Mouse (Mus musculus): Measurements from ENCODE around the gene Syf2. TPM values are rescaled to one million over a fixed set of nuclear protein-coding genes. Genes with fewer than 3 reads are reported as not detected.

Gene Syf2
- polyA plus RNA-seq, 1 experiment from 2014 or later = 74.0 TPM

DNA sequence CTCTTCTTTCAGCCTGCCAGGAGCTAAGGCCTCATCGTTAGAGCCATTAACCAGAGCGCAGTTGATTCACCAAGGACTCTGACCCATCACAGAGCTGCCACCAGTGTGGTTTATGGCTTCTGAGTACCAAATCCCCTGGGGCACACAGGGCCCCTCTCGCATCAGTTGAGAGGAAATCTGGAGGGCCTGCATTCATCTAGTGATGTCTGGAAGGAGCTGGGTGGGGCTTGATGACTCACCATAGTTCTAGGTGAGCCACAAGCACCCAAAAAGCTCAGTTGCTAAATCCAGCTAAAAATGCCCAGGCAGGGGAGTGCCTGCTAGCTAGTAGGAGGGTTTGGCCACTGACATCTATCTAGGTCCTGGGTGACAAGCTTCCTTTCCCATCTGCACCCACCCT is 25.1 kb downstream of the Syf2 start:
- 79% methylated on average over 3 of the region's 3 CpGs for WGBS
- no peaks in the 10 kb centered on the region for H3K9me3 ChIP-seq
- no peak for ATAC-seq
- no peak overlapping the region for H3K27ac ChIP-seq
- no peak overlapping the region for H3K9ac ChIP-seq (replicated peaks)
- no peak overlapping the region for H3K4me2 ChIP-seq (replicated peaks)
- H3K4me3 ChIP-seq (replicated peaks) = no peak overlapping the region
- peaks cover 11% of the 10 kb centered on the region for H3K4me1 ChIP-seq (replicated peaks)
- H3K27me3 ChIP-seq = peaks cover 4% of the 10 kb centered on the region
- no peaks in the 10 kb centered on the region for H3K36me3 ChIP-seq

DNA sequence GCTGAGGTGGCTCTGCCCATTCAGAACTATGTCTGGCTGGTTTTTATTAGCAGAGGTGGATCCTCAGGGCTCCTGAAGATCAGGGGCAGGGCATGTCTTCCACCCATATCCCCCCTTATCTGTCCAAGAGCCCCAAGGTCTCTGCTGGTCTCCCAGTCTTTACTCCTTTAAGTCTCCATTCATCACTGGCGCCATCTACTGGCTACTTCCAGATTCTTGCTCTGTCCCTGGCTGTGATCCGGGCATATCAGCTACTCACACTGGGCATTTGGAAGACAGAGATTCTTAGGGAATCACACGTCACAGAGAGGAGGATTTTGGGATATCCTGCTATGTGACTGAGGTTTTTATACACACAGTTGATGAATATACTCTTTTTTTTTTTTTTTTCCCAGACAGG is 25.6 kb downstream of the Syf2 start:
- Histone ChIP-seq H3K9me3 (no peaks in the 10 kb centered on the region), H3K4me1 (replicated peaks) (peaks cover 11% of the 10 kb centered on the region), H3K4me2 (replicated peaks) (no peak overlapping the region), H3K27ac (no peak overlapping the region), H3K4me3 (replicated peaks) (no peak overlapping the region), H3K9ac (replicated peaks) (no peak overlapping the region), H3K27me3 (peaks cover 4% of the 10 kb centered on the region), H3K36me3 (no peaks in the 10 kb centered on the region)
- 14% methylated on average over 3 of the region's 3 CpGs for WGBS
- no peak for ATAC-seq

DNA sequence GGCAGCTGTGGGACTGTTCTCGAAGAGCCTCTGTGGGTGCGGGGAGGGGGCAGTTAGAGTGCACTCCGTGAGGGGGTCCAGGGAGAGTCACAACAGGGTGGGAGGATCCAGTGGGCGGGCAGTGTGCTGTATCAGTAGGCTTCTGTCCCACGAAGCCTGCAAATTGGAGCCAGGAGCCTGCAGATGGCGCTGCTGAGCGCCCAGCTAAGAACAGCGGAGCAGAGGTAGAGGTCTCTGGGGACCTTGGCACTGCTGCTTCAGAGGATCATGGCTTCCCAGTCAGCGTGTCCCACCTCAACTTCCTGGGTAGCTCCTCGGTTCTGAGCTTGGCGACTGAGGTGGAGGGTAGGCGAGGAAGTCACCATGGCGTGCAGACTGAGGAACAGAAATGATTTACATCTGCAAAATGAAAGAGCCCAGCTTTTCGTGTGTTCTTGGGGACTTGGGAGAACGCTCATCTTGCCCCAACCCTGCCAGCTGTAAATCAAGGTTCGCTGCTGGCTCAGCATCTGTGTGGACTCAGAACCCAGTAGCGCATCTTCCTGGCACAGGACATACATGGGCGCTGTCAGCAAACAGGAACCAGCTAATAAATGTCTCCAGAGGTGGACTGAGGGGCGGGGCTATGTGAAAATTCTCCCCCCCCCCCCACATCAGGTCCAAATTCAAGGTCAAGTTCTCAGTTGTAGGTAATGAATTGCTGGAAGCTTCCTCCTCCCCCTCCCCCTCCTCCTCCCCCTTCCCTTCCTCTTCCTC is 32.5 kb downstream of the Syf2 start:
- Histone ChIP-seq H3K9me3 (no peaks in the 10 kb centered on the region), H3K9ac (replicated peaks) (no peak overlapping the region), H3K4me3 (replicated peaks) (no peak overlapping the region), H3K36me3 (no peaks in the 10 kb centered on the region), H3K27me3 (no peaks in the 10 kb centered on the region; the same call in 1 of the 2 replicates), H3K4me2 (replicated peaks) (peak overlapping the region; percentile 5; the same call in 1 of the 2 replicates), H3K27ac (no peak overlapping the region), H3K4me1 (replicated peaks) (no peaks in the 10 kb centered on the region)
- 29% methylated on average over 19 of the region's 19 CpGs for WGBS
- no peak for ATAC-seq

- Histone ChIP-seq H3K36me3 (no peaks in the 10 kb centered on the region), H3K4me3 (replicated peaks) (no peak overlapping the region), H3K9me3 (no peaks in the 10 kb centered on the region), H3K27me3 (peaks cover 3% of the 10 kb centered on the region; the same call in 1 of the 2 replicates), H3K9ac (replicated peaks) (no peak overlapping the region), H3K4me2 (replicated peaks) (no peak overlapping the region), H3K27ac (no peak overlapping the region), H3K4me1 (replicated peaks) (no peaks in the 10 kb centered on the region)
- WGBS = 86% methylated on average over 20 of the region's 20 CpGs
- ATAC-seq = no peak
Measured at GRCm38 (mm10) chr4:134967887-134968604, 37.3 kb downstream of the Syf2 start.

GRCm38 (mm10) chr4:134968605-134968976 is 37.9 kb downstream of the Syf2 start:
- H3K36me3 ChIP-seq = no peaks in the 10 kb centered on the region
- H3K9me3 ChIP-seq = no peaks in the 10 kb centered on the region
- H3K9ac ChIP-seq (replicated peaks) = no peak overlapping the region
- ATAC-seq = no peak
- peaks cover 3% of the 10 kb centered on the region; the same call in 1 of the 2 replicates for H3K27me3 ChIP-seq
- H3K27ac ChIP-seq = no peak overlapping the region
- no peak overlapping the region for H3K4me3 ChIP-seq (replicated peaks)
- H3K4me2 ChIP-seq (replicated peaks) = no peak overlapping the region
- no peaks in the 10 kb centered on the region for H3K4me1 ChIP-seq (replicated peaks)
- 85% methylated on average over 18 of the region's 18 CpGs for WGBS

DNA sequence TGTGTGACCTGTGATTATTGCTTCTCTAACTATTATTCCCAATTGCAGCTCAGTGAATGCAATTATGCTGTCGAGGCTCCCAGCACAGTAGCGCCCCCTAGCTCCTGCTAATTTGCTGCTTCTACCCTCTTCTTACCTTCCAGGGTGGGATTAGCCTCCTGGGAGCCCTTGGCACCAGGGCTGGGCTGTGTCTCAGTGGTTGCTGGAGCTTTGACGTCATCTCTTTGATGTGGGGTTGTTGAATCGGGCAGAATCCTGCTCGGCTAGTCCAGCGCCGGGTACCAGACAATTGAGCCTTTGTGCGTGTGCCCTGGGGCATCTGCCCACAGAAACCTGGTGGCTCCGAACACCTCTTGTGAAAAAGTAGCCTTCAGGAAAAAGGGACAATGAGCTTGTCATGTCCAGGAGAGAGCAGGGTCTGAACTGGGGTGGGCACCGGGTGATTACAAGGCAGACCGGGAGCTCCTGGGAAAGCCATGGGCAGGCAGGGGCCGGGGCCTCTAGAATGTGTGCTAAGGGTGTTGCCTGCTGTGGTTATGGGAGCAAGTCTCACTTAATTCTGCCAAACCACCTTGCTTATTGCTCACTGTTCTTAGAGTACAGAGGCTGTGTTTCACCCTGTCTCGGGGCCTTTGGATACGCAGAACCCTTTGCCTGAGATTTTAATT is 44.7 kb downstream of the Syf2 start:
- no peak overlapping the region for H3K9ac ChIP-seq (replicated peaks)
- 24% methylated on average over 14 of the region's 14 CpGs for WGBS
- H3K27me3 ChIP-seq = peaks cover 3% of the 10 kb centered on the region; the same call in 1 of the 2 replicates
- peak overlapping the region; percentile 25; the same call in 1 of the 2 replicates for H3K4me2 ChIP-seq (replicated peaks)
- ATAC-seq = 0 out of 2 replicates have a peak, but pooled peaks have one; percentile 56
- no peak overlapping the region for H3K4me3 ChIP-seq (replicated peaks)
- H3K9me3 ChIP-seq = no peaks in the 10 kb centered on the region
- no peaks in the 10 kb centered on the region for H3K36me3 ChIP-seq
- H3K4me1 ChIP-seq (replicated peaks) = peaks cover 7% of the 10 kb centered on the region; the same call in 1 of the 2 replicates
- H3K27ac ChIP-seq = no peak overlapping the region

DNA sequence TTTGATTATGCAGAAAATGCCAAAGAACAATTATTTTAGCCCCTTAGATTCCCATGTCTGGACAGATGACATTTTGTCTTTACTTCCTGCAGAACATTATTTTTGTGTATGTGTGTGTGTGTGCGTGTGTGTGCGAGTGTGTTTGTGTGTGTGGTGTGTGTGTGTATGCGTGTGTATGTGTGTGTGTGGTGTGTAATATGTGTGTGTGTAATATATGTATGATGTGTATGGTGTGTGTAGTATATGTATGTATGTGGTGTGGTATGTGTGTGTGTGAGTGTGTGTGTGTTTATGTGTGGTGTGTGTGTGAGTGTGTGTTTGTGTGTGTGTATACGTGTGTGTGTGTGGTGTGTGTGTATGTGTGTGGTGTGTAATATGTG is 45.2 kb downstream of the Syf2 start:
- ATAC-seq = no peak
- no peak overlapping the region for H3K27ac ChIP-seq
- H3K4me2 ChIP-seq (replicated peaks) = no peak overlapping the region
- no peak overlapping the region for H3K9ac ChIP-seq (replicated peaks)
- no peaks in the 10 kb centered on the region for H3K36me3 ChIP-seq
- peaks cover 3% of the 10 kb centered on the region; the same call in 1 of the 2 replicates for H3K27me3 ChIP-seq
- H3K4me3 ChIP-seq (replicated peaks) = no peak overlapping the region
- peaks cover 7% of the 10 kb centered on the region; the same call in 1 of the 2 replicates for H3K4me1 ChIP-seq (replicated peaks)
- 89% methylated on average over 4 of the region's 4 CpGs for WGBS
- no peaks in the 10 kb centered on the region for H3K9me3 ChIP-seq

GRCm38 (mm10) chr4:134978930-134979329 is 48.2 kb downstream of the Syf2 start:
- Histone ChIP-seq H3K36me3 (no peaks in the 10 kb centered on the region), H3K4me2 (replicated peaks) (no peak overlapping the region), H3K27ac (no peak overlapping the region), H3K4me3 (replicated peaks) (no peak overlapping the region), H3K9me3 (no peaks in the 10 kb centered on the region), H3K4me1 (replicated peaks) (peaks cover 7% of the 10 kb centered on the region; the same call in 1 of the 2 replicates), H3K27me3 (no peaks in the 10 kb centered on the region), H3K9ac (replicated peaks) (no peak overlapping the region)
- WGBS = 78% methylated on average over 8 of the region's 8 CpGs
- no peak for ATAC-seq

DNA sequence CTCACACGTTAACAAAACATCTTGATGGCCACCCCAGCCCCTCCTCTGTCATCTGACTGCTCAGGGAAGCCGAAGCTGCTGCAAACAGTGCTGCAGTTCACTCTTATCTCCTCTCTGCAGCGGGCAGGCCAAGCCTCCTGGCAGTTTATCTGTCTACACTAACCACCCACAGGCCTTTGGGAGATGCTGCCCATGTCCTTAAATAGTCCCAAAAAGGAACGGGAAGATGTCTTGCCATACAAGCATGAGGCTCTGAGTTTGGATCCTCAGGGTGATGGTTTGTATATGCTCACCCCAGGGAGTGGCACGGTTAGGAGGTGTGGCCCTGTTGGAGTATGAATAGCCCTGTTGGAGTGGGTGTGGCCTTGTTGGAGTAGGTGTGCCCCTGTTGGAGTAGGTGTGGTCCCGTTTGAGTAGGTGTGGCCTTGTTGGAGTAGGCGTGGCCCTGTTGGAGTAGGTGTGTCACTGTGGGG is 51.3 kb downstream of the Syf2 start:
- no peak overlapping the region for H3K4me3 ChIP-seq (replicated peaks)
- no peak overlapping the region for H3K9ac ChIP-seq (replicated peaks)
- H3K27ac ChIP-seq = no peak overlapping the region
- no peaks in the 10 kb centered on the region for H3K9me3 ChIP-seq
- WGBS = 67% methylated on average over 7 of the region's 7 CpGs
- H3K4me2 ChIP-seq (replicated peaks) = no peak overlapping the region
- ATAC-seq = no peak
- no peaks in the 10 kb centered on the region for H3K27me3 ChIP-seq
- H3K4me1 ChIP-seq (replicated peaks) = no peaks in the 10 kb centered on the region
- no peaks in the 10 kb centered on the region for H3K36me3 ChIP-seq

GRCm38 (mm10) chr4:134983136-134983535 is 52.4 kb downstream of the Syf2 start:
- no peaks in the 10 kb centered on the region for H3K36me3 ChIP-seq
- no peak overlapping the region for H3K27ac ChIP-seq
- H3K27me3 ChIP-seq = no peaks in the 10 kb centered on the region
- no peak overlapping the region for H3K9ac ChIP-seq (replicated peaks)
- H3K4me3 ChIP-seq (replicated peaks) = no peak overlapping the region
- no peaks in the 10 kb centered on the region for H3K4me1 ChIP-seq (replicated peaks)
- no peaks in the 10 kb centered on the region for H3K9me3 ChIP-seq
- no peak overlapping the region for H3K4me2 ChIP-seq (replicated peaks)
- no peak for ATAC-seq
- WGBS = 63% methylated on average over 5 of the region's 5 CpGs

DNA sequence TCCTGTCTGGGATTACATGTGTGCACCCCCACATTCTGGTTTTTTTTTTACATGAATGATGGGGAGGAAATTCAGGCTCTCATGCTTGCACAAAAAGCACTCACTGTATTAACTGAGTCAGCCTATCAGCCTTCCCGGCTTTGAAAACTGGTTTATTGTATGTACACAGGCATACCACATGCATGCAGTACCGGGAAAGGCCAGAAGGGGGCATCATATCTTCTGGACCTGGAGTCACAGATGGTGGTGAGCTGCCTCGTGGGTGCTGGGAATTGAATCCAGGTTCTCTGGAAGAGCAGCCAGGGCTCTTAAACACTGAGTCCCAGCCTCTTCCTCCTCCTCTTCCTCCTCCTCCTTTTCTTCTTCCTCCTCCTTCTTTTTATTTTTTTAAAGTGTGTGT is 53.9 kb downstream of the Syf2 start:
- 74% methylated on average over 3 of the region's 3 CpGs for WGBS
- Histone ChIP-seq H3K27ac (no peak overlapping the region), H3K4me2 (replicated peaks) (no peak overlapping the region), H3K27me3 (no peaks in the 10 kb centered on the region), H3K9me3 (no peaks in the 10 kb centered on the region), H3K9ac (replicated peaks) (no peak overlapping the region), H3K4me1 (replicated peaks) (0 out of 2 replicates have a peak, but pooled peaks cover 1% of the 10 kb centered on the region), H3K4me3 (replicated peaks) (no peak overlapping the region), H3K36me3 (no peaks in the 10 kb centered on the region)
- ATAC-seq = no peak

Measured in midbrain, embryonic 13.5 days (tissue).